Mouse (Mus musculus) testis, adult 2 months (tissue): ENCODE measurements around the gene Rnf4.

Source experiments
- CTCF ChIP-seq: fragments of 200-500 bp; IDR thresholded peaks from 2 replicates; pipeline ENCODE4 v1.5.1; 2012; ENCODE audit warnings: low read depth, mild to moderate bottlenecking, inconsistent platforms, low read length, moderate library complexity; ENCODE audit not compliant: control insufficient read depth, insufficient read depth, insufficient replicate concordance
- POLR2A ChIP-seq: fragments of 200-500 bp; IDR thresholded peaks from 2 replicates; pipeline ENCODE4 v1.6.1; 2012; ENCODE audit warnings: low read depth, mild to moderate bottlenecking, inconsistent platforms, low read length, moderate library complexity; ENCODE audit not compliant: control insufficient read depth

DNA sequence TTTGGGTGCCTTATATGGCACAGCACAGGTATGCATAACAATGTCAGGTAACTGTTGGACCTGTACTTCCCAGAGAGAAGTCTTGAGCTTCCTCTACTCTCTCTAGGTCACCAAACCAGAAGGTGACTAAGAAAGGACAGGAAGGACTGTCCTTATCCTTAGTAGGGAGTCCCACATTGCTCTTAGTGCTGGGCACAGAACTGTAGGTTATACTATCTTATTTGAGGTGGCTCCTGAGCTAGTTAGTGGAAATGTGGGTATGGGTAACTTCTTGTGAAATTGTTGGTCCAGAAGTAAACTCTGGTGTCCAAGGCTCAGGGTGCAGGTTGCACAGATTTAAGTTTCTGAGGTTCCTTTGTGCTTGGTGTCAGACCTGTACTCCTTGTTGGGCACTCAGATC, 36.1 kb downstream of the Rnf4 start:
- TF ChIP-seq CTCF: no peak
- TF ChIP-seq POLR2A: no peak
